Mouse (Mus musculus) cerebellum, adult 2 months (tissue): ENCODE measurements around the gene Egflam.

ENCODE experiments used
- CTCF ChIP-seq: fragments of 200-500 bp; IDR thresholded peaks from 2 replicates; pipeline ENCODE4 v1.5.1; 2011; ENCODE audit warnings: low read depth, mild to moderate bottlenecking, control low read depth, low read length, moderate library complexity, borderline replicate concordance; ENCODE audit not compliant: insufficient read depth
- POLR2A ChIP-seq: fragments of 200-500 bp; IDR thresholded peaks from 2 replicates; pipeline ENCODE4 v1.6.1; 2011; ENCODE audit warnings: low read length, control low read depth, borderline replicate concordance; ENCODE audit not compliant: insufficient read depth

DNA sequence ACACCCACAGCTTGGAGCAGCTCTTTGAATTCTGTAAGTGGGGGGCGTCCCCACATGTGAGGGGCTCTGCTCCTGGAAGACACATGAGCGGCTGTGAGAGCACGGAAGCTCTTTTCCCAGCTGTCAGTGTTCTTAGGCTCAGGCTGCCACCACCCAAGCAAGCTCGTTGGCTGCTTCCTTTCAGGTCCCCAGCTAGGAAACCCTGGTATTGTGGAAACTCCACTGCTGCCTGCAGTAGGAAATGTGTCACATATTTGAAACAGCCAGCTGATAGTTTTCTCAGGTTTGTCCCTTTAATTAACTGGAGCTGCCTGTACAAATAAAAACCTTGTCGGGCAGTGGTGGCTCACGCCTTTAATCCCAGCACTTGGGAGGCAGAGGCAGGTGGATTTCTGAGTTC is 234.3 kb downstream of the Egflam start:
- TF ChIP-seq POLR2A, result no peak
- TF ChIP-seq CTCF, result no peak
